Mouse (Mus musculus) kidney, embryonic 15.5 days (tissue): Measurements from ENCODE around the gene Klhl29. TPM values are rescaled to one million over a fixed set of nuclear protein-coding genes. Genes with fewer than 3 reads are reported as not detected.

Experiments used
- ATAC-seq: fragments of 200-750 bp; cut with Nextera tagmentation; replicated peaks from 2 replicates; pipeline ENCODE4 v1.8.0; 2017; ENCODE audit warnings: moderate TSS enrichment; ENCODE audit not compliant: low FRiP score
- H3K27ac ChIP-seq: fragments of 300-500 bp; sonication (generic); 2 replicates; pipeline ENCODE4 v1.5.1; 2015; ENCODE audit warnings: mild to moderate bottlenecking, inconsistent platforms
- H3K27me3 ChIP-seq: fragments of 300-500 bp; sonication (generic); 2 replicates; pipeline ENCODE4 v1.6.1; 2015; ENCODE audit warnings: inconsistent platforms
- H3K36me3 ChIP-seq: fragments of 300-500 bp; sonication (generic); 2 replicates; pipeline ENCODE4 v1.6.1; 2015; ENCODE audit warnings: inconsistent platforms
- H3K4me1 ChIP-seq: fragments of 300-500 bp; sonication (generic); 2 replicates; pipeline ENCODE4 v1.6.1; 2015; ENCODE audit warnings: inconsistent platforms
- H3K4me2 ChIP-seq: fragments of 300-500 bp; sonication (generic); 2 replicates; pipeline ENCODE4 v1.6.1; 2015; ENCODE audit warnings: moderate library complexity, mild to moderate bottlenecking, inconsistent platforms
- H3K4me3 ChIP-seq: fragments of 300-500 bp; sonication (generic); replicated peaks from 2 replicates; pipeline ENCODE4 v1.5.1; 2015; ENCODE audit warnings: mild to moderate bottlenecking, inconsistent platforms
- H3K9ac ChIP-seq: fragments of 300-500 bp; sonication (generic); 2 replicates; pipeline ENCODE4 v1.6.1; 2015; ENCODE audit warnings: mild to moderate bottlenecking, inconsistent platforms
- H3K9me3 ChIP-seq: fragments of 300-500 bp; sonication (generic); replicated peaks from 2 replicates; pipeline ENCODE4 v1.6.1; 2016; ENCODE audit warnings: inconsistent platforms
- WGBS: fragments of 180-500 bp; shearing (Covaris S2); methylation state at CpG from one replicate; pipeline ENCODE4 v1.1.7; 2015; ENCODE audit warnings: mixed read lengths; 5-methylcytosine and 5-hydroxymethylcytosine counted together
- polyA plus RNA-seq: library from polyadenylated mRNA; unstranded; fragments of >200 nt; fragmentation: Nextera tagmentation; extraction: Ambion mirVana; gene quantifications from 2 replicates; pipeline ENCODE4 v1.2.1, GENCODE M21; 2015

The Klhl29 gene
- polyA plus RNA-seq, 1 experiment from 2014 or later = 0.64 TPM

DNA sequence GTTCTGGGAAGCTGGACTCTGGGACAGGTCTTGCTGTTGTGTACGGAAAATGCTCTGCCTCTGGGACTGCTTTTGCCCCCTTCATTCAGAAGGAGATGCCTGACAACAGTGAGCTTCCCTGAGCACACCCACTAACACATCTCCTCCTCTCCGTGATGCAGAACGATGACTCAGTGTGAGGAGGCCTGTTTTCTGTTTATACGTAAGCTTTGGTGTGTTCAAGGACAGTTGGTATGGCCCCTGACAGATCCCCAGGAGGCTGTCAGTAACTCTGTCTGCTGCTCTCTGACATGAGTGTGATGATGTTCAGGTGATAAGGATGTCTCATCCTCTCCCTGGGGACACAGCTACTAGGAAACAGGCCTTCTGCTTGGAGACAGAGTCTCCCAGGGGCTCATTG lies 193.3 kb downstream of the Klhl29 start:
- H3K36me3 ChIP-seq = no peaks in the 10 kb centered on the region
- H3K4me3 ChIP-seq = no peak overlapping the region
- H3K4me1 ChIP-seq = peaks cover 5% of the 10 kb centered on the region; the same call in 1 of the 2 replicates
- no peaks in the 10 kb centered on the region for H3K27me3 ChIP-seq
- no peaks in the 10 kb centered on the region for H3K9me3 ChIP-seq
- no peak for ATAC-seq
- H3K9ac ChIP-seq = no peak overlapping the region
- WGBS = 85% methylated on average over 4 of the region's 4 CpGs
- no peak overlapping the region for H3K27ac ChIP-seq
- no peak overlapping the region for H3K4me2 ChIP-seq

DNA sequence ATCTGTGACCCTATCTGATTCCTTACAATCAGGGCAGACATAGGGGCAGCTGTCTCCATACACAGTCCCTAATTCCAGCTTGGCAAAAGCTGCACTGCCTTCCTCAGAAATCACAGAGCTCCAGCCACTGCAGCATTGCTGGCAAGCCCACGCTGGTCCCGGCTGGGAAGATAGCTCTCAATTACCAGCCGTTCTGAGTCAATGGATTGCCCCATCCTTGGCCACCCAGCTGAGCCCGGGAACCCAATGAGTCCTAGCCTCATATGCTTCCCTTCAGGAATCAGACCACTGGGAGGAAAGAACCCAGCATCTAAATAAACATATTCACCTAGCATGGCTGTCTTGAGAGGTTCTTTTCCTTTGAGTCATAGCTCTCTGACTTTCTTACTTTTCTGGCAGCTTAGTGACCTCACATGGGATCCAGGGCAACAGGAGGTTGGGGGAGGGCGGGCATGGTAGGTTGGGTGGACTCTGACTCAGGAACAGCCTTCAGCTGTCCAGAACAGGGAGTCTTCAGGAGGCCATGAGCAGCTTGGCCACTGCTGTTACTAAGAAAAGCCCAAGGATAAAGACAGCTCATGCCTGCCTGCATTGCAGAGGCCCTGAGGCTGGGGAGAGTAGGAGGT lies 198.7 kb downstream of the Klhl29 start:
- no peak for ATAC-seq
- H3K4me1 ChIP-seq = peaks cover 4% of the 10 kb centered on the region; the same call in 1 of the 2 replicates
- 49% methylated on average over 5 of the region's 5 CpGs for WGBS
- no peaks in the 10 kb centered on the region for H3K36me3 ChIP-seq
- no peaks in the 10 kb centered on the region for H3K9me3 ChIP-seq
- H3K4me2 ChIP-seq = no peak overlapping the region
- H3K27me3 ChIP-seq = no peaks in the 10 kb centered on the region
- H3K4me3 ChIP-seq = no peak overlapping the region
- H3K27ac ChIP-seq = no peak overlapping the region
- no peak overlapping the region for H3K9ac ChIP-seq

DNA sequence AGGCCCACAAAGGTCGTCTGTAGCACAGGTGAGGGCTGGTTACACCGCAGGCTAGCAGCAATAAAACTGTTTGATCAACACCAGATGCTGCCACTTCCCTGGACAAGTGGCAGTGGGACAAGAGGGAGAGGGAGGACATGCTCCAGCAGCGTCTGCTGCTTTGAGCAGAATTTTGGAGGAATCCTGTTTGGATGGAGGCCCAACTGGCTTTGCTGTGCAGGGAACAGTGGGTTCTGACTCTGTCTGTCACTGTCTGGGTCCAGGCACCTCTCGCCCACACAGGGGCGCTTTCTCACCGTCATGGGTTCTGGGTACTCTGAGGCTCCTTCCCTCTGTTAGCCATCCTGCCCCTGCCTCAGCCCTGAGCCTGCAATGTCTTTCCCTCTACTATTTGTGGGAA lies 209.3 kb downstream of the Klhl29 start:
- no peak overlapping the region for H3K27ac ChIP-seq

DNA sequence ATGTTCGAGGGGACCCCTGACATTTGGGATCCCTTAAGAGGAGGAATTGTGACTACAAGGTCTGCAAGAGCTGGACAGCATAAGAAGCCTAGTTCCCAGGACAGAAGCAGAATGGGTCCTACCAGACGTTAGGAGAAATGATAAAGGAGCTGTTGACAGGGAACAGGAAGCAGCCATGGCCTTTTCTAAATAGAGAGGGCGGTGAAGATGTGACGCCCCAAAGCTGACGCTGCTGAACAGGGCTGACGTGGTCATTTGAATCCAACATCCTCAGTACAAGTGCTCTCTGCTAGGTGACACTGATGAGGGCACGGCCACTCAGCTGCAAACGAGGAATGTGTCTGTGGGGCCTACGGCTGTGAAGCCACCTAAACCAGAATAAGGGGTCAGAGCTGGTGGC lies 210.1 kb downstream of the Klhl29 start:
- Histone ChIP-seq H3K27ac (no peak overlapping the region), H3K9ac (no peak overlapping the region), H3K36me3 (no peaks in the 10 kb centered on the region), H3K4me1 (no peaks in the 10 kb centered on the region), H3K27me3 (no peaks in the 10 kb centered on the region), H3K4me3 (no peak overlapping the region), H3K9me3 (no peaks in the 10 kb centered on the region), H3K4me2 (no peak overlapping the region)
- WGBS = 44% methylated on average over 9 of the region's 9 CpGs
- ATAC-seq = no peak

More for the DNA sequence above, 209.3 kb downstream of the Klhl29 start:
- no peaks in the 10 kb centered on the region for H3K4me1 ChIP-seq
- H3K4me3 ChIP-seq = no peak overlapping the region
- H3K9ac ChIP-seq = no peak overlapping the region
- 41% methylated on average over 6 of the region's 6 CpGs for WGBS
- H3K27me3 ChIP-seq = no peaks in the 10 kb centered on the region
- no peaks in the 10 kb centered on the region for H3K36me3 ChIP-seq
- no peak overlapping the region for H3K4me2 ChIP-seq
- ATAC-seq = 0 out of 2 replicates have a peak, but pooled peaks have one; percentile 40
- no peaks in the 10 kb centered on the region for H3K9me3 ChIP-seq

DNA sequence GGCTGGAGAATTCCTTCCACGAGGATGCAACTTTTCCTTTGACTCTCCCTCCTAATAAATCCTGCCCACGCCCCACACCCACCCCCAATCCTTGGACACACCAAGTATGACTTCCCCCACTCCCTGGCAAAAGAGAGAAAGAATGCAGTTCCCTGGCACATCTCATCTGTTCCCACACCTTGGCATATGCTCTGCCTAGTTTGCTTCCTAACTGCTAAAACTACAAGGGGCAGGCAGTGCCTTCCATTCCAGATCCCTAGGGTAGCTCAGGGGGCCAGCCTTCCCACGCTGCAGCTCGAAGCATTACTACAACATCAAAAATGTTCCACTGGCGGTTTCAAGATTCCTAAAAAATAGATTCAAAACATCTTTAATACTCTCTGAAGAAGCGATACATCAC lies 212.8 kb downstream of the Klhl29 start:
- Histone ChIP-seq H3K9me3 (no peaks in the 10 kb centered on the region), H3K36me3 (no peaks in the 10 kb centered on the region), H3K27ac (no peak overlapping the region), H3K4me1 (no peaks in the 10 kb centered on the region), H3K4me3 (no peak overlapping the region), H3K9ac (no peak overlapping the region), H3K27me3 (no peaks in the 10 kb centered on the region), H3K4me2 (no peak overlapping the region)
- WGBS = 79% methylated on average over 6 of the region's 6 CpGs
- no peak for ATAC-seq

DNA sequence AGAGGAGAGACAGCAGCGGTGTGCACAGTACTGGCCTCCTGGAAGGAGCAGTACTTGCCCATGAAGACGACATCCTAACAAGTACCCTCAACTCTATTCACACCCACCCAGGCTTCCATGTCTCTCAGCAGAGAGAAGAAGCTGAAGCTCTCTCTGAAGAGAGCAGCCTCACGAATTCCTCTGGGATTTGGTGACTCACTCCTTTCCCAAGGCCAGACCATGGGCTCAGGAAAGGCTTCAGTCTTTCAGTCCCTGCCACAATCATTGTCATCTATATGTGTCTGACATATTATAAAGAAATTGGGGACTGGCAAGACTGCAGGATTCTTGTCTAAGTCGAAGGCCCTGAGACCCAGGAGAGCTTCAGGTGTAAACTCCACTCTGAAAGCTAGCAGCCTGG lies 213.9 kb downstream of the Klhl29 start:
- ATAC-seq = no peak
- WGBS = 86% methylated on average over 4 of the region's 4 CpGs

DNA sequence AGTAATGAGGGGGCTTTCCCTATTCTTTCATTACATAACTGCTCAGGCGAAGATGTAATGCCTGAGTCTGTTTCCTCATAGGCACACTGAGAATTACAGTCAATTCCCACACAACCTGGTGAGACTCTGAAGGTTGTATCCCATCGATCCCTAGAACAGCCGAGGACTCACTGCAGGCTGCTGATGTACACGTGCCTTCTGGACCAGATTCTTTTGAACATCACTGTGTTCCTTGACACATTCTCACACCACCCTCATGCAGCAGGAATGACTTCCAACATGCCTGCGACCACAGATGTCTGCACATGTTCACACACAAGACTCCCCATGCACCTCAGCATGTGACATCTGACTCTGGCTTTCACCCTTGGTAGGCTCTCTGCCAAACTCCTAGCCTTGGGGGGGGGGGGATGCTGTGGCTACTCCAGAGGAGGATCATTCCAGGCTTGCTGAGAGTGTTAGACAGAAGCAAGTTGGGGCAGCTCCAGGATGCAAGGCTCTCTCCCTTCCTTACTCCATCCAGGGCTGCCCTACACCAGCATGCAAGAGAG lies 217.5 kb downstream of the Klhl29 start:
- WGBS = 75% methylated on average over 5 of the region's 5 CpGs
- Histone ChIP-seq H3K27ac (no peak overlapping the region), H3K9ac (no peak overlapping the region), H3K27me3 (no peaks in the 10 kb centered on the region), H3K9me3 (no peaks in the 10 kb centered on the region), H3K4me1 (no peaks in the 10 kb centered on the region), H3K36me3 (no peaks in the 10 kb centered on the region), H3K4me3 (no peak overlapping the region), H3K4me2 (no peak overlapping the region)
- ATAC-seq = no peak

More for the DNA sequence above, 213.9 kb downstream of the Klhl29 start:
- H3K4me3 ChIP-seq = no peak overlapping the region
- no peaks in the 10 kb centered on the region for H3K36me3 ChIP-seq
- H3K27me3 ChIP-seq = no peaks in the 10 kb centered on the region
- no peak overlapping the region for H3K27ac ChIP-seq
- H3K4me2 ChIP-seq = no peak overlapping the region
- no peaks in the 10 kb centered on the region for H3K9me3 ChIP-seq
- H3K9ac ChIP-seq = no peak overlapping the region
- H3K4me1 ChIP-seq = no peaks in the 10 kb centered on the region

DNA sequence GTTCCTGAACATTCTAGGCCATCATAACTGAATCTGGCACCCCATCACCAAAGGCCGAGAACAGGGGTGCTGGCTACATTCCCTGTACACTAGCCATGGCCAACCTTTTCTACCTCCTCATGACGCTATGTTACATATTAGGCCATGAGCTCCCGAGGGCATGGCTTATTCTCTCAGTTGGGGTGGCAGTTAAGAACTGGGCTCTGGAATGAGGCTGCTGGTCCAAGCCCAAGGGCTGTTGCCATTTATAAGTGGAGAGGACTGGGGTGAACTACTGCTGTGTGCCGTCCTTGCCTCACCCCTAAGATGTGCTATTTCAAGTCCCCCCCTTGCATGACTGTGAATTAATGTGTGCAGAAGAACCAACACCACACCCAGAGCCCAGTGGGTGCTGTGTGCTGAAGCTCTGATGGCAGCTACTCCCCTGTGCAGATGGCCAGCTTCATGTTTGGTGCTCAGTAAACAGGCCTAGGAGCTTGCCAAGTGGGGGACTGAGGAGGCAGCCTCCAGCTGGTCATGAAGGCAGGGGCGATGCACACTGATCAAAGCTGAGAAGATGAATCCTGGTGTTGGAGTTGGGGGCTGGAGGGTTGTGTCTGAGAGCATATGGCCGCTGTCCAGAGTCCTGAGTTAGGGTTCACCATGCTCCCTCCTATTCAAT lies 218.3 kb downstream of the Klhl29 start:
- Histone ChIP-seq H3K36me3 (no peaks in the 10 kb centered on the region), H3K9me3 (no peaks in the 10 kb centered on the region), H3K4me1 (no peaks in the 10 kb centered on the region), H3K9ac (no peak overlapping the region), H3K27ac (no peak overlapping the region), H3K27me3 (no peaks in the 10 kb centered on the region), H3K4me3 (no peak overlapping the region), H3K4me2 (no peak overlapping the region)
- no peak for ATAC-seq
- 82% methylated on average over 6 of the region's 6 CpGs for WGBS

DNA sequence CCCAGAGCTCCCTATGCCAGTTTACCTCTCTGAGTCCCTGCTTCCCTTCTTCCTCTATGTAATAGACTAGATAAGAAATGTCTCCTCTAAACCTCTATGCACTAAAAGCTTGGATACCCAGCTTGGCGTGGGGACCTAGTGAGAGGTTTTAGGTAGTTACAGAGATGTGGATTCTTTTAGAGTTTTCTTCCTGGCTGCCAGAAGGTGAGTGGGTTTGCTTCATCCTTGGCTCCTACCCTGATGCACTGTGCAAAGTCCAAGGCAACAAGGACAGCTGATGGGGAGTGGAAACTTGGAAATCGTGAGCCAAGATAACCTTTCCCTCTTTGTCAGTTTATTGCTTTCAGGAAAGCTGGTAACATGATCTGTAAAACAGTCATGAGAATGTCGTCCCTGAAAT lies 220.3 kb downstream of the Klhl29 start:
- H3K27ac ChIP-seq = no peak overlapping the region
- H3K27me3 ChIP-seq = no peaks in the 10 kb centered on the region
- H3K4me3 ChIP-seq = no peak overlapping the region
- no peak overlapping the region for H3K9ac ChIP-seq
- H3K4me2 ChIP-seq = no peak overlapping the region
- no peaks in the 10 kb centered on the region for H3K36me3 ChIP-seq
- no peak for ATAC-seq
- H3K4me1 ChIP-seq = no peaks in the 10 kb centered on the region
- H3K9me3 ChIP-seq = no peaks in the 10 kb centered on the region
- 73% methylated on average over 3 of the region's 3 CpGs for WGBS

DNA sequence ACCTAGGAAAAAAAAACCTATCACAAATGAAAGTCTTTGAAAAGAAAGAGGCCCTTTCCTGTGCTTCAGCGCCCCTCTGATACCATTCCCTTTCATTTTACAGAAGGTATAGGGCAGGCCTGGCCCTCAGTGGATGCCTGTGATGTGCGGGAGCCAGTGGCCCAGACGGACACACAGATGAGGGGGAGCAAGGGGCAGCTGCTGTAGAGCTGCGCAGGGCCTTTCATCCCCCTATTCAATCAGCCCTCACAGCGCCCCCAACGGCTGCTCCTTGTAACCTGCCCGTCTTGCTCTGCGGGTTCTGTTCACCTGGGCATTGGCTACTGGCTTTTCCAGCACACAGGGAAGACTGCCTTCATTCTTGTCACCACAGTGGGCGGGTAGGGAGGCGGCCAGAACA lies 223.6 kb downstream of the Klhl29 start:
- Histone ChIP-seq H3K27ac (no peak overlapping the region), H3K4me3 (no peak overlapping the region), H3K4me1 (no peaks in the 10 kb centered on the region), H3K9ac (no peak overlapping the region), H3K4me2 (no peak overlapping the region), H3K36me3 (no peaks in the 10 kb centered on the region), H3K27me3 (no peaks in the 10 kb centered on the region), H3K9me3 (no peaks in the 10 kb centered on the region)
- 20% methylated on average over 10 of the region's 10 CpGs for WGBS
- no peak; the same call in 1 of the 2 replicates for ATAC-seq

DNA sequence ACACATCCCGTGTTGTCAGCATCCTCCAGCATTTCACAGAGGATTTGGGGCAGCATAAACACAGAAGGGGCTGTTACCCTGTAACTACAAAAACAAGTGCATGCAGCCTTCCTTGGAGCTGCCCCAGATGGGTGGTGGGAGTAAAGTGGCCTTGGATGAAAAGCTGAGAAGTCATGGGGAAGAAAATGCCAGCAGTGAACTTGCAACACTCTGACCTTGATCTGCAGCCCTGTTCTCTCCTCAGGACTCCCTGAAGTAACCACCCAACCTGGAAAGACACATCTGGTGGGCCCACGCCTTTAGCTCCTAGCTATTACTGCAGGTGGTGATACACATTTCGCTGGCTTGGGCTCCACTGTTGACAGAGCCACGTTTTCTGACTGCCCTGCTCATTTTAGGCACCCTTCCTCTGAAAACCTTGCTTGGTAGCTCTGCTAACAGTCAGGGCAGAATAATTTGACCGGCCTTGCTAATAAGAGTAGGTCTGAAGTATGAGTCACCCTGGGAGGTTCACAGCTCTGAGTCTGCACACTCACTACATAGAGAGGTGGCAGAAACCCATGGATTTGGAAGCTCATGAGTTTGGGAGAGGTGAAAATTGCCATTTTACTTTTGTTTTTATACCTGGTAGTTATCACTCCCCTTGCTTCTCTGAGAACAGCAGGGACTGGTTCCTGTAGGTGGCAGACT lies 228.0 kb downstream of the Klhl29 start:
- Histone ChIP-seq H3K4me2 (no peak overlapping the region), H3K27ac (no peak overlapping the region), H3K4me1 (peaks cover 8% of the 10 kb centered on the region; the same call in 1 of the 2 replicates), H3K36me3 (no peaks in the 10 kb centered on the region), H3K9ac (no peak overlapping the region), H3K4me3 (no peak overlapping the region), H3K9me3 (no peaks in the 10 kb centered on the region), H3K27me3 (no peaks in the 10 kb centered on the region)
- WGBS = 62% methylated on average over 5 of the region's 5 CpGs
- no peak for ATAC-seq
